10 mouse cellular contexts compared by ENCODE assay signal in the genomic region with DNA sequence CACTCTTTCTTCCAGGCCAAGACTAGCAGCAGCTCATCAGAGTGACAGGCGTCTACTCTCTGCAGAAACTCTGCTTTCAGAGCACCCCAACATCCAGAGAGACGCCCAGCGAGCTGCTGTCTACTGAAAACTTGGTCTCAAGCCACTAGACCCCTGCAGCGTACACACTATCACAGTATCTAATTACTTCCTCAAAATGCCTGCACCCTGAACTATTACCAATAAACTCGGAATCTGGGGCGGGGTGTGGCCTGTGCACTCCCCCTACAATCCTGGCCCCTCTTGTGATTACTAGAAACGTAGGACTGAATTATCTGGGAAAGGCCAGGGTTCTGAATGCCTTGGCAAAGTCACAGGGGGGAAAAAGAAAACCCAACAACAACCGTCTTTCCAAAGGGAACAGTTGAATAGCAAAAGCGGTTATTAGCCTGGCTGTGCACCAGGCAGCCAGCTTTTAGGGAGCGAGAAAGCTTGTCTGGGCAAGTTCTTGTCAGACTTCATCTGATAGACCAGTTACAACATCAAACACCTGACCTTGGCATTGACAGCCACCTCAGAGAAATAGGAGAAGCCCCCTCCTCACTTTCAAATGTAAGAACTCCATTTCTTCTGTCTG. TPM values are rescaled to one million over a fixed set of nuclear protein-coding genes. Genes with fewer than 3 reads are reported as not detected.
DNase-seq lines count a peak whose midpoint lies in the region; ATAC-seq and TF ChIP-seq lines count a peak whose summit lies in the region.
"Had no signal": no experiment of that assay in that cellular context is flagged by ENCODE, and none has a peak within 500 bp of the region (broad histone marks: within the 10 kb centered on the region; RNA-seq: fewer than 3 reads in every experiment).

No protein-coding gene starts in this region.

- peaks cover 94% of the 10 kb centered on the region for H3K4me1 ChIP-seq in forebrain, embryonic 10.5 days
- peaks cover 38% of the 10 kb centered on the region for H3K4me1 ChIP-seq in forebrain, embryonic 11.5 days (replicated peaks; ENCODE audit: control insufficient read depth, insufficient read depth, low read length)
- peaks cover 27 to 72% of the 10 kb centered on the region in 2 experiments for H3K4me1 ChIP-seq in ES-E14 (ENCODE audit: control insufficient read depth in 2 of 2, insufficient read depth in 2 of 2, low read length in 2 of 2, poor library complexity in 1 of 2)
- H3K4me1 ChIP-seq in forebrain, embryonic 13.5 days = peaks cover 82% of the 10 kb centered on the region
- H3K4me1 ChIP-seq in liver, embryonic 16.5 days (ENCODE audit: control insufficient read depth, low read depth, low read length) = peaks cover 84% of the 10 kb centered on the region

- no peaks in the 10 kb centered on the region for H3K27me3 ChIP-seq in forebrain, embryonic 10.5 days (ENCODE audit: poor library complexity, severe bottlenecking)
- H3K27me3 ChIP-seq in forebrain, embryonic 11.5 days (ENCODE audit: control insufficient read depth, insufficient read depth, low read length) = no peaks in the 10 kb centered on the region
- no peaks in the 10 kb centered on the region for H3K27me3 ChIP-seq in forebrain, embryonic 13.5 days
- no peaks in the 10 kb centered on the region for H3K27me3 ChIP-seq in liver, embryonic 16.5 days (ENCODE audit: control insufficient read depth, insufficient read depth, low read depth, low read length)

- DNase-seq in forebrain, embryonic 10.5 days (ENCODE audit: extremely low spot score, low spot score) = no peak
- DNase-seq in forebrain, embryonic 11.5 days (ENCODE audit: low spot score) = no peak
- no peak for DNase-seq in ES-E14 (ENCODE audit: low read depth, low spot score)
- no peak for DNase-seq in right cerebral cortex, adult 2 months (ENCODE audit: low spot score in 2 of 2)
- no peak for DNase-seq in layer of hippocampus, adult 8-10 months (ENCODE audit: low spot score in 2 of 2)
- DNase-seq in adrenal gland, adult (ENCODE audit: inconsistent age in 2 of 2, low spot score in 1 of 2) = no peak

- 0 out of 2 replicates have a peak, but pooled peaks cover 1% of the 10 kb centered on the region for H3K9me3 ChIP-seq in forebrain, embryonic 10.5 days
- no peaks in the 10 kb centered on the region for H3K9me3 ChIP-seq in forebrain, embryonic 11.5 days (ENCODE audit: control insufficient read depth, low read length)
- H3K9me3 ChIP-seq in ES-E14 (ENCODE audit: control insufficient read depth, insufficient read depth, low read depth, low read length) = no peaks in the 10 kb centered on the region
- H3K9me3 ChIP-seq in forebrain, embryonic 13.5 days (replicated peaks) = no peaks in the 10 kb centered on the region
- no peaks in the 10 kb centered on the region for H3K9me3 ChIP-seq in liver, embryonic 16.5 days (replicated peaks; ENCODE audit: control insufficient read depth, low read length)
- H3K9me3 ChIP-seq: heart, embryonic 10.5 days had no signal

- in situ Hi-C loops in ES-E14 (cut with MboI; ENCODE audit: low sequenced_read_pairs in 2 of 2, unreplicated experiment in 2 of 2) = no loop called here

- H3K27ac ChIP-seq in forebrain, embryonic 10.5 days = peak overlapping the region; percentile 53; the same call in 1 of the 2 replicates
- no peak overlapping the region for H3K27ac ChIP-seq in forebrain, embryonic 11.5 days (ENCODE audit: low read depth, low read length)
- H3K27ac ChIP-seq in ES-E14 (ENCODE audit: insufficient read depth, low read depth, low read length, poor library complexity, severe bottlenecking) = peak overlapping the region; percentile 96; the same call in 1 of the 2 replicates
- H3K27ac ChIP-seq in forebrain, embryonic 13.5 days = peak overlapping the region; percentile 65
- peak overlapping the region; percentile 2; the same call in 1 of the 2 replicates for H3K27ac ChIP-seq in liver, embryonic 16.5 days (ENCODE audit: low read length)
- H3K27ac ChIP-seq: heart, embryonic 10.5 days had no signal

- H3K4me2 ChIP-seq in forebrain, embryonic 11.5 days (ENCODE audit: low read depth, low read length, severe bottlenecking) = no peak overlapping the region
- no peak overlapping the region for H3K4me2 ChIP-seq in forebrain, embryonic 13.5 days
- no peak overlapping the region for H3K4me2 ChIP-seq in liver, embryonic 16.5 days (ENCODE audit: low read depth, low read length)

- no peak overlapping the region for H3K4me3 ChIP-seq in forebrain, embryonic 10.5 days
- no peak overlapping the region for H3K4me3 ChIP-seq in forebrain, embryonic 11.5 days (ENCODE audit: low read depth, low read length)
- H3K4me3 ChIP-seq in ES-E14 (ENCODE audit: insufficient read depth in 1 of 2, low read depth in 1 of 2, low read length in 2 of 2, poor library complexity in 1 of 2, severe bottlenecking in 1 of 2) = peak overlapping the region; percentile 42 to 46; a peak in 2 of 4 replicates
- no peak overlapping the region for H3K4me3 ChIP-seq in forebrain, embryonic 13.5 days
- H3K4me3 ChIP-seq in liver, embryonic 16.5 days (ENCODE audit: low read depth, low read length) = no peak overlapping the region
- H3K4me3 ChIP-seq: heart, embryonic 10.5 days had no signal

- H3K36me3 ChIP-seq in forebrain, embryonic 10.5 days (replicated peaks) = peaks cover 25% of the 10 kb centered on the region
- no peaks in the 10 kb centered on the region; the same call in 1 of the 2 replicates for H3K36me3 ChIP-seq in forebrain, embryonic 11.5 days (ENCODE audit: control insufficient read depth, insufficient read depth, low read length)
- no peaks in the 10 kb centered on the region for H3K36me3 ChIP-seq in ES-E14 (ENCODE audit: control insufficient read depth, insufficient read depth, low read length, poor library complexity, severe bottlenecking)
- H3K36me3 ChIP-seq in forebrain, embryonic 13.5 days (ENCODE audit: poor library complexity, severe bottlenecking) = peaks cover 1% of the 10 kb centered on the region
- no peaks in the 10 kb centered on the region for H3K36me3 ChIP-seq in liver, embryonic 16.5 days (ENCODE audit: control insufficient read depth, insufficient read depth)

- H3K9ac ChIP-seq in forebrain, embryonic 11.5 days (ENCODE audit: low read length) = no peak overlapping the region
- H3K9ac ChIP-seq in ES-E14 (ENCODE audit: insufficient read depth, low read depth, low read length, poor library complexity, severe bottlenecking) = peak overlapping the region; percentile 46; the same call in 1 of the 2 replicates
- H3K9ac ChIP-seq in forebrain, embryonic 13.5 days = no peak overlapping the region
- H3K9ac ChIP-seq in liver, embryonic 16.5 days (ENCODE audit: low read depth, low read length) = peak overlapping the region; percentile 6; the same call in 1 of the 2 replicates

- WGBS in forebrain, embryonic 10.5 days = 87% methylated on average over 10 of the region's 10 CpGs
- 76% methylated on average over 10 of the region's 10 CpGs for WGBS in forebrain, embryonic 11.5 days
- 53% methylated on average over 10 of the region's 10 CpGs for WGBS in forebrain, embryonic 13.5 days
- WGBS in liver, embryonic 16.5 days (ENCODE audit: insufficient replicate concordance) = 44% methylated on average over 10 of the region's 10 CpGs

- no peak for ATAC-seq in forebrain, embryonic 11.5 days (replicated peaks; ENCODE audit: low FRiP score)
- no peak for ATAC-seq in forebrain, embryonic 13.5 days
- no peak for ATAC-seq in liver, embryonic 16.5 days (ENCODE audit: low read depth)
- ATAC-seq: hindbrain, embryonic 16.5 days had no signal

TF ChIP-seq in ES-E14, 5 proteins besides CTCF, POLR2A, EP300 and RAD21:
- TF ChIP-seq MAFK (IDR thresholded peaks at IDR 0.05; ENCODE audit: insufficient read depth, low read depth, low read length) (no peak), ZC3H11A (IDR thresholded peaks at IDR 0.05; ENCODE audit: borderline replicate concordance, low read depth, low read length) (no peak), HCFC1 (IDR thresholded peaks at IDR 0.05; ENCODE audit: borderline replicate concordance, insufficient read depth, low read length) (no peak), ZNF384 (IDR thresholded peaks at IDR 0.05; ENCODE audit: low read depth, low read length) (no peak), CHD2 (IDR thresholded peaks at IDR 0.05; ENCODE audit: low read depth, low read length) (no peak)

RNA-seq across cellular contexts. Expression of gene Ccdc88c, which starts 14.2 kb away (rescaled TPM):
- polyA plus RNA-seq in forebrain, embryonic 10.5 days (2016; fragmentation: Nextera tagmentation; extraction: Ambion mirVana) = 19.8 and 22.6 TPM in 2 replicates
- 22.5 and 27.7 TPM in 2 replicates for polyA plus RNA-seq in forebrain, embryonic 11.5 days (2014; fragmentation: Nextera tagmentation; extraction: Ambion mirVana)
- total RNA-seq in ES-E14 (2012; rRNA removed) = 35.7 and 42.7 TPM in 2 replicates
- polyA plus RNA-seq in forebrain, embryonic 13.5 days (2015; fragmentation: Nextera tagmentation; extraction: Ambion mirVana) = 20.7 and 21.4 TPM in 2 replicates
- 5.9 and 6.1 TPM in 2 replicates for polyA plus RNA-seq in liver, embryonic 16.5 days (2015; fragmentation: Nextera tagmentation; extraction: Ambion mirVana)
- 10 to 100 TPM; 30.2 to 38.8 (median 34.7) TPM for total RNA-seq in layer of hippocampus, adult 8-10 months (2022)

Comparison
In these comparisons a context has a peak if more than half of its experiments do, and no peak if none do; other contexts are left out.
1. H3K4me3 ChIP-seq: peak in ES-E14 (2 of 2); none in forebrain, embryonic 10.5 days (single experiment), forebrain, embryonic 11.5 days (single experiment), forebrain, embryonic 13.5 days (single experiment) and liver, embryonic 16.5 days (single experiment).
2. H3K9ac ChIP-seq: peak in ES-E14 (single experiment) and liver, embryonic 16.5 days (single experiment); none in forebrain, embryonic 11.5 days (single experiment) and forebrain, embryonic 13.5 days (single experiment).